ENCODE assay signal across 10 mouse cellular contexts in the genomic region with DNA sequence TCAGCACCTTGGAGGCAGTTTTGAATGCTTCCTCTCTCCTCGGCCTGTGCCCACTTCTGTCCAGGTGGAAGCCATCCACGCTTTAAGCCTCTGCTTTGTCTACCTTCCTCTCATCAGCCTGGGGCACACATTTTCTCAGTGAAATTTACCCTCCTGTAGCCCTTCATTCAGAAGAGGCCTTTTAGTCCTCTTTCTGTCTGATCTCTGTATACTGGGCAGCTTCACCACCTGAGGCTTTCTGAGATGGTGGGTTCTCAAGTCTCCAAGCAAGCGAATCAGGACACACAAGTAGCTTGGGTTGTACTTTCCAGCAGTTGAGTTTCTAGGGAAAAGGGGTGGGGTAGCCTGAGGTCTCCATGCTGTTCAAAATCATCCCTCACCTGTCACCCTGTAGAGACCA. TPM values are rescaled to one million over a fixed set of nuclear protein-coding genes. Genes with fewer than 3 reads are reported as not detected.
DNase-seq lines count a peak whose midpoint lies in the region; ATAC-seq and TF ChIP-seq lines count a peak whose summit lies in the region.
"Had no signal": no experiment of that assay in that cellular context is flagged by ENCODE, and none has a peak within 500 bp of the region (broad histone marks: within the 10 kb centered on the region; RNA-seq: fewer than 3 reads in every experiment).

No protein-coding gene starts in this region.

- TF ChIP-seq POLR2A in myocyte (IDR thresholded peaks at IDR 0.05; ENCODE audit: insufficient read length, low read depth) = no peak

- peaks cover 4% of the 10 kb centered on the region; the same call in 1 of the 2 replicates for H3K36me3 ChIP-seq in liver, embryonic 11.5 days (ENCODE audit: control insufficient read depth, insufficient read depth, low read length)
- peaks cover 27% of the 10 kb centered on the region for H3K36me3 ChIP-seq in embryonic facial prominence, embryonic 15.5 days
- peaks cover 42% of the 10 kb centered on the region for H3K36me3 ChIP-seq in limb, embryonic 10.5 days
- no peaks in the 10 kb centered on the region for H3K36me3 ChIP-seq in myocyte (ENCODE audit: control insufficient read depth, insufficient read depth)

- no peak for ATAC-seq in liver, embryonic 11.5 days (replicated peaks; ENCODE audit: low FRiP score)
- no peak for ATAC-seq in embryonic facial prominence, embryonic 15.5 days (ENCODE audit: insufficient number of reproducible peaks, low FRiP score, low TSS enrichment, low read depth)

- H3K9me3 ChIP-seq in liver, embryonic 11.5 days (ENCODE audit: control insufficient read depth, low read length) = no peaks in the 10 kb centered on the region
- no peaks in the 10 kb centered on the region for H3K9me3 ChIP-seq in embryonic facial prominence, embryonic 15.5 days (replicated peaks)
- H3K9me3 ChIP-seq in limb, embryonic 10.5 days (replicated peaks) = no peaks in the 10 kb centered on the region

- H3ac ChIP-seq in myocyte (ENCODE audit: control insufficient read depth, insufficient read length) = no peak overlapping the region

- intact Hi-C loops in gastrocnemius, postnatal 36 days (cut with DNase I) = loop anchor here (10.0 kb wide), 1 partner anchor 172 kb away; the partner anchor contains the start of gene Polr3k

- H3K4me3 ChIP-seq in liver, embryonic 11.5 days (ENCODE audit: low read depth, low read length) = peak overlapping the region; percentile 60; the same call in 1 of the 2 replicates
- peak overlapping the region; percentile 75; the same call in 1 of the 2 replicates for H3K4me3 ChIP-seq in embryonic facial prominence, embryonic 15.5 days (replicated peaks)
- H3K4me3 ChIP-seq in limb, embryonic 10.5 days = peak overlapping the region; percentile 77
- peak overlapping the region; percentile 70 for H3K4me3 ChIP-seq in myocyte

- H3K4me1 ChIP-seq in liver, embryonic 11.5 days (replicated peaks; ENCODE audit: control insufficient read depth, insufficient read depth, low read length) = no peaks in the 10 kb centered on the region; the same call in none of the 2 replicates
- H3K4me1 ChIP-seq in embryonic facial prominence, embryonic 15.5 days = peaks cover 27% of the 10 kb centered on the region
- peaks cover 31% of the 10 kb centered on the region for H3K4me1 ChIP-seq in limb, embryonic 10.5 days

- H3K79me2 ChIP-seq in myocyte (ENCODE audit: control insufficient read depth, insufficient read depth) = no peaks in the 10 kb centered on the region

- H3K27ac ChIP-seq in liver, embryonic 11.5 days (ENCODE audit: low read depth, low read length) = no peak overlapping the region
- no peak overlapping the region for H3K27ac ChIP-seq in embryonic facial prominence, embryonic 15.5 days (replicated peaks)
- H3K27ac ChIP-seq in limb, embryonic 10.5 days = no peak overlapping the region; the same call in 1 of the 2 replicates

- 0 out of 2 replicates have a peak, but pooled peaks cover 2% of the 10 kb centered on the region for H3K27me3 ChIP-seq in liver, embryonic 11.5 days (replicated peaks; ENCODE audit: control insufficient read depth, insufficient read depth, low read length)
- no peaks in the 10 kb centered on the region for H3K27me3 ChIP-seq in embryonic facial prominence, embryonic 15.5 days
- peaks cover 25% of the 10 kb centered on the region for H3K27me3 ChIP-seq in limb, embryonic 10.5 days (ENCODE audit: low read depth, poor library complexity, severe bottlenecking)
- peaks cover 5% of the 10 kb centered on the region for H3K27me3 ChIP-seq in myocyte (ENCODE audit: control insufficient read depth, insufficient read depth, insufficient read length)

- DNase-seq in liver, embryonic 11.5 days (ENCODE audit: low spot score) = no peak
- no peak for DNase-seq in liver
- DNase-seq in limb, embryonic 10.5 days (ENCODE audit: low spot score) = no peak
- no peak for DNase-seq in gastrocnemius, postnatal 36 days
- DNase-seq in embryo, embryonic 10 days (ENCODE audit: low spot score) = no peak
- no peak for DNase-seq in layer of hippocampus, postnatal 36 days
- DNase-seq: cerebellum, adult 11 months had no signal

- H3K9ac ChIP-seq in liver, embryonic 11.5 days (ENCODE audit: low read depth, low read length) = no peak overlapping the region
- no peak overlapping the region for H3K9ac ChIP-seq in embryonic facial prominence, embryonic 15.5 days

- WGBS in liver, embryonic 11.5 days = 79% methylated on average over 3 of the region's 3 CpGs
- WGBS in embryonic facial prominence, embryonic 15.5 days = 82% methylated on average over 3 of the region's 3 CpGs
- WGBS in limb, embryonic 10.5 days = 96% methylated on average over 3 of the region's 3 CpGs

- peak overlapping the region; percentile 74 for H3K4me2 ChIP-seq in liver, embryonic 11.5 days
- H3K4me2 ChIP-seq in embryonic facial prominence, embryonic 15.5 days (replicated peaks) = peak overlapping the region; percentile 92; the same call in 1 of the 2 replicates
- no peak overlapping the region for H3K4me2 ChIP-seq in myocyte (ENCODE audit: low read depth)

TF ChIP-seq in myocyte, 11 proteins besides CTCF, POLR2A, EP300 and RAD21:
- no peak for TF ChIP-seq MYOD1 (IDR thresholded peaks at IDR 0.05; ENCODE audit: control insufficient read depth in 1 of 3, insufficient read length in 2 of 3, low read depth in 2 of 3)
- no peak for TF ChIP-seq MYOG (IDR thresholded peaks at IDR 0.05; ENCODE audit: control insufficient read depth in 1 of 3, insufficient read depth in 1 of 3, insufficient read length in 2 of 3, low read depth in 2 of 3)
- TF ChIP-seq MAX (IDR thresholded peaks at IDR 0.05; ENCODE audit: low read depth) = no peak
- TF ChIP-seq REST (IDR thresholded peaks at IDR 0.05; ENCODE audit: insufficient read depth, insufficient read length) = no peak
- no peak for TF ChIP-seq SRF (IDR thresholded peaks at IDR 0.05; ENCODE audit: control insufficient read depth, insufficient read length, low read depth)
- TF ChIP-seq E2F4 (IDR thresholded peaks at IDR 0.05; ENCODE audit: insufficient read depth) = no peak
- no peak for TF ChIP-seq TCF12 (IDR thresholded peaks at IDR 0.05; ENCODE audit: insufficient read depth, poor library complexity, severe bottlenecking)
- no peak for TF ChIP-seq TCF3 (IDR thresholded peaks at IDR 0.05; ENCODE audit: insufficient read length, low read depth)
- no peak for TF ChIP-seq POLR2AphosphoS2 (IDR thresholded peaks at IDR 0.05; ENCODE audit: insufficient read length, low read depth)
- TF ChIP-seq CEBPB (IDR thresholded peaks at IDR 0.05; ENCODE audit: insufficient read depth, poor library complexity, severe bottlenecking) = no peak
- no peak for TF ChIP-seq USF1 (IDR thresholded peaks at IDR 0.05; ENCODE audit: low read depth)

RNA-seq across cellular contexts. Expression of gene Rgs19, which starts 1.5 kb away (rescaled TPM):
- 51.4 and 51.8 TPM in 2 replicates for polyA plus RNA-seq in liver, embryonic 11.5 days (2014; fragmentation: Nextera tagmentation; extraction: Ambion mirVana)
- polyA plus RNA-seq in embryonic facial prominence, embryonic 15.5 days (2015; fragmentation: Nextera tagmentation; extraction: Ambion mirVana) = 72.2 and 79.7 TPM in 2 replicates
- polyA plus RNA-seq in limb, embryonic 10.5 days (2016; fragmentation: Nextera tagmentation; extraction: Ambion mirVana) = 94.3 and 96.4 TPM in 2 replicates
- polyA plus RNA-seq in myocyte (2012; fragmentation: generic; extraction: Trizol) = 39.5 TPM
- 1 to 10 TPM; 2.3 to 2.7 TPM for total RNA-seq in gastrocnemius, postnatal 36 days (2021)
- total RNA-seq in layer of hippocampus, postnatal 36 days (2021) = 10 to 100 TPM; 44.0 to 44.1 TPM

RNA-seq across cellular contexts. Expression of gene Lkaaear1, which starts 5.9 kb away (rescaled TPM):
- polyA plus RNA-seq in liver, embryonic 11.5 days (2014; fragmentation: Nextera tagmentation; extraction: Ambion mirVana) = not detected in 2 replicates
- polyA plus RNA-seq in embryonic facial prominence, embryonic 15.5 days (2015; fragmentation: Nextera tagmentation; extraction: Ambion mirVana) = not detected in 2 replicates
- polyA plus RNA-seq in limb, embryonic 10.5 days (2016; fragmentation: Nextera tagmentation; extraction: Ambion mirVana) = not detected in 2 replicates
- not detected for polyA plus RNA-seq in myocyte (2012; fragmentation: generic; extraction: Trizol)
- not detected for total RNA-seq in gastrocnemius, postnatal 36 days (2021)
- not detected for total RNA-seq in layer of hippocampus, postnatal 36 days (2021)
- total RNA-seq: liver, adult 2 months had no signal
- polyA plus RNA-seq: liver, adult 2 months had no signal

RNA-seq across cellular contexts. Expression of gene Tcea2, which starts 12.2 kb away (rescaled TPM):
- 8.1 and 12.1 TPM in 2 replicates for polyA plus RNA-seq in liver, embryonic 11.5 days (2014; fragmentation: Nextera tagmentation; extraction: Ambion mirVana)
- polyA plus RNA-seq in embryonic facial prominence, embryonic 15.5 days (2015; fragmentation: Nextera tagmentation; extraction: Ambion mirVana) = 24.0 and 25.7 TPM in 2 replicates
- 16.5 and 25.8 TPM in 2 replicates for polyA plus RNA-seq in limb, embryonic 10.5 days (2016; fragmentation: Nextera tagmentation; extraction: Ambion mirVana)
- polyA plus RNA-seq in myocyte (2012; fragmentation: generic; extraction: Trizol) = 3.0 TPM
- total RNA-seq in gastrocnemius, postnatal 36 days (2021) = 1 to 10 TPM; 6.0 to 7.8 TPM
- total RNA-seq in layer of hippocampus, postnatal 36 days (2021) = 10 to 100 TPM; 60.6 to 62.0 TPM

RNA-seq across cellular contexts. Expression of gene Sox18, which starts 20.9 kb away (rescaled TPM):
- 16.1 and 19.4 TPM in 2 replicates for polyA plus RNA-seq in liver, embryonic 11.5 days (2014; fragmentation: Nextera tagmentation; extraction: Ambion mirVana)
- polyA plus RNA-seq in embryonic facial prominence, embryonic 15.5 days (2015; fragmentation: Nextera tagmentation; extraction: Ambion mirVana) = 65.1 and 75.3 TPM in 2 replicates
- polyA plus RNA-seq in limb, embryonic 10.5 days (2016; fragmentation: Nextera tagmentation; extraction: Ambion mirVana) = 25.9 and 27.9 TPM in 2 replicates
- polyA plus RNA-seq in myocyte (2012; fragmentation: generic; extraction: Trizol) = 0.04 TPM
- 10 to 100 TPM in 1 of 2 experiments, 1 to 10 TPM in 1; 7.6 to 14.2 TPM for total RNA-seq in gastrocnemius, postnatal 36 days (2021)
- total RNA-seq in layer of hippocampus, postnatal 36 days (2021) = 10 to 100 TPM in 1 of 2 experiments, 1 to 10 TPM in 1; 8.3 to 11.1 TPM

RNA-seq across cellular contexts. Expression of gene Oprl1, which starts 22.5 kb away (rescaled TPM):
- polyA plus RNA-seq in liver, embryonic 11.5 days (2014; fragmentation: Nextera tagmentation; extraction: Ambion mirVana) = 2.0 and 3.2 TPM in 2 replicates
- polyA plus RNA-seq in embryonic facial prominence, embryonic 15.5 days (2015; fragmentation: Nextera tagmentation; extraction: Ambion mirVana) = 0.18 and 0.84 TPM in 2 replicates
- polyA plus RNA-seq in limb, embryonic 10.5 days (2016; fragmentation: Nextera tagmentation; extraction: Ambion mirVana) = 0.33 and 0.65 TPM in 2 replicates
- not detected for polyA plus RNA-seq in myocyte (2012; fragmentation: generic; extraction: Trizol)
- total RNA-seq in gastrocnemius, postnatal 36 days (2021) = not detected
- 10 to 100 TPM; 47.7 to 56.7 TPM for total RNA-seq in layer of hippocampus, postnatal 36 days (2021)
- total RNA-seq: liver, adult 2 months had no signal
